Mouse (Mus musculus) kidney, adult 8-10 months (tissue): ENCODE measurements around the gene Bach1.

Experiments
- DNase-seq, 2 experiments: peaks; one replicate each; pipeline ENCODE4 v3.0.0; 2022

Gene Bach1

GRCm38 (mm10) chr16:87715221-87715620 lies 16.5 kb downstream of the Bach1 start:
- DNase-seq = no peak

GRCm38 (mm10) chr16:87716269-87716668 lies 17.5 kb downstream of the Bach1 start:
- DNase-seq = no peak

- DNase-seq = no peak
Measured at GRCm38 (mm10) chr16:87717046-87717660, 18.4 kb downstream of the Bach1 start.

- no peak for DNase-seq
Measured at GRCm38 (mm10) chr16:87719071-87719470, 20.3 kb downstream of the Bach1 start.

GRCm38 (mm10) chr16:87719688-87720283 lies 21.0 kb downstream of the Bach1 start:
- no peak for DNase-seq

- no peak for DNase-seq
Measured at GRCm38 (mm10) chr16:87720851-87721409, 22.2 kb downstream of the Bach1 start.

- no peak for DNase-seq
Measured at GRCm38 (mm10) chr16:87722857-87723256, 24.1 kb downstream of the Bach1 start.

- DNase-seq = no peak
Measured at GRCm38 (mm10) chr16:87723479-87723878, 24.7 kb downstream of the Bach1 start.

GRCm38 (mm10) chr16:87724826-87725225 lies 26.1 kb downstream of the Bach1 start:
- no peak for DNase-seq

GRCm38 (mm10) chr16:87725241-87725640 lies 26.5 kb downstream of the Bach1 start:
- no peak for DNase-seq

GRCm38 (mm10) chr16:87725963-87726362 lies 27.2 kb downstream of the Bach1 start:
- DNase-seq = no peak

GRCm38 (mm10) chr16:87726369-87726768 lies 27.6 kb downstream of the Bach1 start:
- DNase-seq = no peak

- no peak for DNase-seq
Measured at GRCm38 (mm10) chr16:87727250-87727649, 28.5 kb downstream of the Bach1 start.

GRCm38 (mm10) chr16:87727918-87728317 lies 29.2 kb downstream of the Bach1 start:
- DNase-seq = no peak

GRCm38 (mm10) chr16:87728703-87729102 lies 30.0 kb downstream of the Bach1 start:
- no peak for DNase-seq

- DNase-seq = no peak
Measured at GRCm38 (mm10) chr16:87729469-87729868, 30.7 kb downstream of the Bach1 start.

- DNase-seq = no peak
Measured at GRCm38 (mm10) chr16:87734868-87735381, 36.2 kb downstream of the Bach1 start.

- DNase-seq = no peak
Measured at GRCm38 (mm10) chr16:87736106-87736505, 37.4 kb downstream of the Bach1 start.

GRCm38 (mm10) chr16:87737296-87737695 lies 38.6 kb downstream of the Bach1 start:
- no peak for DNase-seq

GRCm38 (mm10) chr16:87737842-87738639 lies 39.3 kb downstream of the Bach1 start:
- no peak for DNase-seq

GRCm38 (mm10) chr16:87741034-87741715 lies 42.4 kb downstream of the Bach1 start:
- DNase-seq = no peak

- no peak for DNase-seq
Measured at GRCm38 (mm10) chr16:87743661-87744060, 44.9 kb downstream of the Bach1 start.

- DNase-seq = no peak
Measured at GRCm38 (mm10) chr16:87744338-87744737, 45.6 kb downstream of the Bach1 start.
